Mouse (Mus musculus) erythroblast, embryonic 14.5 days (primary cell): ENCODE results near the gene Csnk2a2.

ENCODE experiments used
- GATA1 ChIP-seq: IDR thresholded peaks from 2 replicates; pipeline ENCODE4 v1.6.1; 2012; ENCODE audit warnings: low read length, inconsistent platforms, mixed read lengths
- TAL1 ChIP-seq: IDR thresholded peaks from 3 replicates; pipeline ENCODE4 v1.6.1; 2012; ENCODE audit warnings: low read length, inconsistent platforms, mixed read lengths

DNA sequence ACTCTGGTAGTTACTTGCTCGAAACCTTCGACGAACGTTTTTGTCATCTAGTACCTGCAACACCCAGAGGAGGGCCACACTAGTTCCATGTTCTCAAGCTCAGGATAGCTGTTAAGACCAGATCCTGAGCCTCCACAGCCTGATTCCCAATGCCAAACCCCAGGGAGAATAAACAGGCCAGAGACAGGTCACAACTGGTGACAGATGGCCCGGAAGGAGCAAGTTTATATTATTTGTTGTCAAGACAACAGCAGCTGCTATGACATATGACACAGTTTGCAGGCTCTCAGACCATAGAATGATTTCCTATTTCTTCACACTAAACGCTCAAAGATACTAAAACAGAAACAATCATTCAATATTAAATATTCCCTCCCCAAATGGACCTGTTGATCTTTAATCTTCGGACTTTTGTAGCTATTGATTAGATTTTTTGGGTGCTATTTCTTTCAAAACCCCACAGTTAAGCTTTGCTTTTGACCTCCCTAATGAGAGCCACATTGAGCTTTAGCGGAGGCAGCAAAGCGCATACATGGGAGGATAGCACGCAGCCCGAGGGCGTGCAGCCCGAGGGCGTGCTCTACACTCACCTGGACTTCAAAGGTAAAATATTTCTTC lies 67.5 kb downstream of the Csnk2a2 start:
- TF ChIP-seq GATA1 (no peak), TAL1 (no peak)
